Mouse (Mus musculus): Measurements from ENCODE around the gene Znrf1.

Znrf1 gene

DNA sequence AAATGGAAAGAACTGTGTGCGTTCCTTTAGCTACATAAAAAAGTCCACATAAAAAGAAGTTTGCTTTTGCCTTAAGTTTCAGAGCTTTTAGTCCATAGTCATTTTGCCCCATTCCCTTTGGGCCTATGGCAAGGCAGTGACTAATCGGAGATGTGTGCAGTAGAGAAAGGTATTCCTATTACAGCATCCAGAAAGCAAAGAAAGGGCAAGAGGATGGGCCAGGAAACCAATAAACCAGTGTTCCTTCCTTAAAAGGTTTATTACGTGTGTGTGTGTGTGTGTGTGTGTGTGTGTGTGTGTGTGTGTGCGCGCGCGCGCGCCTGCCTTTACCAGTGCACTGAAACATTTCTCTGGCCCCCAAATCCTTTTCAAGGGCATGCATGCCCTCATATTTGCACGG, 35.8 kb downstream of the Znrf1 start:
- DNase-seq: no peak

DNA sequence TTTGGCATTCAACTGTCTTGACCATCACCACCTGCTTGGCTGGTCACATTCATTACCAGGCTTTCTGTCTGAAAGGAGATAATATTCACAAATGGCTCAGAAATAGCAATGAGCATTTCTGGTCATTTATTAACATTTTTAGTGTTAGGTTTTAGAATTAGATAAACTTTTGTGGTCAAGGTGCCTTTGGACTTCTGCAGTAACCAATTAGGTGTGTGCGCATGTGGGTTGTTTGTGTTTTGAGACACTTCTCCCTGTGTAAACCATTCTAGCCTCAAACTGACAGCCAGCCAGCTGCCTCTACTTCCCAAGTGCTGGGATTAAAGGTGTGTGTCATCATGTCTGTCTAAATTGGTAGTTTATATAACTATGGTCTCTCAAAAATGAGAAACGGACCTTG, 36.5 kb downstream of the Znrf1 start:
- DNase-seq: no peak

DNA sequence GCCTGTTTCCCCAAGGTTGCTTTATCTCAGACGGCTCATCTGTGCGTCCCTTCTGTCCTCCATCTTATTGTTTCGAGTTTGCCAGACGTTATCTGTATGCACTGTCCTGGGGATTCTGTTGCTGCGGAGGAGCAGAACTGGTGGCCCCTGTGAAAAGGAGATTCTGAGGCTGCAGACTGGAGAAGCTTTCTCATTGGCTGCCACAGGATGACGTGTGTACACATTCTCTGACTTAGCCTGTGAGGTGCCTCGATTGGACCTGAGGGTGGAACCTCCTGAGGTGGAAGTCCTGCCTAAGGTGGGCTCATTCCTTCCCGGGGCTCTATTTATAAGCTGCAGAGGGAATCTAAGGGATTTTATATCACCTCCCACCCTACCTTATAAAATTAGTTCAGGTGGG, 37.7 kb downstream of the Znrf1 start:
- no peak for DNase-seq

DNA sequence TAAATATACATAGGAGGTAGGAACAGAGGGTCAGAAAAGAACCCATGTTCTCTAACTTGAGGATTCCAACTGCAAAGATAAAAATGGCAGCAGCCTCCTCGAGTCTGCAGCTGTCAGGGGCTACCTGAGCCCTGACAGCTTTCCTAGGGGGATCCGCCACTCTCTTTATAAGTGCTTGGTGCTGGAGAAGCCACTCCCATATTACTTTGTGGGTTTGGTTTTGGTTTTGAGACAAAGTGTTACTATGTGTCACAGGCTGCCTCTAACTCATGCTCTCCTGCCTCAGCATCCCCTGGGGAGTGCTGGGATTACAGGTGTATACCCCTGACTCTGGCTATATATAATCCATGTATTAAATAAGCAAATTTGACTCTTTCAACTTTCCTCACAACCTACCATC, 38.1 kb downstream of the Znrf1 start:
- DNase-seq: no peak

DNA sequence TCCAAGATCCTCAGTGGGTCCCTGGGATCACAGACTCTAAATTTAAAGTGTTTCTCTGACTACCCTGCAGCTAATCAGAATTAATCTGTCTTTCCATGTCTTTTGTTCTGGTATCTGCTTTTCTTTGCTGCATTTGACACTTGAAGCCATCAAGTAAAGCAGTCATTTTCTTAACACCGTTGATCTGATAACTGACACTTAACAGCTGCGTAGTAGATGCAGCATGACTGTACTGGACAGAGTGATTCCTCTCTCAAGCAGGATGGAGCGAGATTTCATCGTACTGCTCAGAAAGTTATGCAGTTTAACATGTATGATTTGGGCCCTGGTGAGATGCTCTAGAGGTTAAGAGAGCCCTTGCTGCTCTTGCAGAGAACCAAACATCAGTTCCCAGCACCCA, 39.6 kb downstream of the Znrf1 start:
- no peak for DNase-seq

DNA sequence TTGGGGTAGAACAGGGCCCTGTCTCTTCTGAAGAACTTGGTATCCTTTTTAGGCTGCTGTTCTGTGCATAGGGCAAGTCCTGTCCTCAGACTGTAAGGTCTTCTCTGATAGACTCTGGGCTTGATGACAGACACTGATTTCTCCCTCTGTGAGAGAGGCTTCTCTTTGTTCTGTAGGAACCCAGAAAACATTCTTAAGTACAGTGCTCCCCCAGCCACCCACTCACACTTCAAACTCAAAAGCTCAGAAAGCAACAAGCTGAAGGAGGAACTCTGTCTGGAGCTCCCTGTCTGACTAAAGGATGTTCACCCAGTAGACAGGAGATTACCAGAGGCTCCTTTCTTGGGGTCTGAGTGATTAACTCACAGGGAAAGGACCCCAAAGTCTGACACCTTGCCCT, 40.6 kb downstream of the Znrf1 start:
- DNase-seq: no peak

DNA sequence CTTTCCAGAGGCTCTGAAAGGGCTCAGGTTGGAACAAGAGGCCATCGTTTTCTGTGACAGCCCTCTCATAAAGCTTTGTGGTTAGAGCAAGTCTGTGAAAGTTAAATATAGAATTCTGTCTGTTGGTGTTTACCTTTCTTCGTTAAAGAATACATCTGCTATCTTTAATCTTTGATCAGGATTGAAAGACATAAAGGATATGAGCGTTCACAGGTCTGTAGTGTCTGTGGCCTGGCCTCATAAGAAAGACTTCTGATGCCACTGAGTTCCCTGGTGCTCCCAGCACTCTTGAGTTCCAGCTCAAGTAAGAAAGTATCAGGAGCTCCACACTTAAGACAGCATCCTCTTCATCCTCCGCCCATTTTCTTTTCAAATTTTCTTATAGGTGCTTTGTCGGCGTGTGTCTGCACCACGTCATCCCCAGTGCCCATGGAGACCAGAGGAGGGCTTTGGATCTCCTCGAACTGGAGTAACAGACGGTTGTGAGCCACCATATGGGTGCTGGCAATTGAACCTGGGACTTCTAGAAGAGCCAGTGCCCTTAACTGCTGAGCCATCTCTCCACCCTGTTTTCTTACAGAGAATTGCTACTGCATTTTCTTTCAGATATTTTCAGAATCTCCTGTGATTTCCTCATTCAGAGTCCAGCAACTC, 42.1 kb downstream of the Znrf1 start:
- no peak for DNase-seq

DNA sequence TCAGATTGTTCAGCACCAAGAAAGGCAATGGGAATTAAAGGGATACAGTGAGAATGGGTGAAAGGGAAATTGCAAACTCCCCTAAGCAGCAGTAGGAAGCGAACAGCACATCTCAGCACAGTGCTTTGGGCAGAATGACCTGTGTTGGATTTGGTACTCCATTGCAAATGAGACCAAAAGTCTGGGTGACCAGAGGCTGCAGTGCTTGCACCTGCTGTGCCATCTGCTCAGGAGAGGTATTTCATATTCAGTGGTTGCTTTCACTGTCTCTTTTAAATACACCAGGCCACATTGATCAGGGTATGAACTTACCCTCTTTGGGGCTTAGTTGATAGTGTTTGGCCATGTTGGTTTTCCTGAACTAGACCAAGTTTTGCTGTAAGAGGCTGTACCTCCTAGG, 43.4 kb downstream of the Znrf1 start:
- DNase-seq: no peak

DNA sequence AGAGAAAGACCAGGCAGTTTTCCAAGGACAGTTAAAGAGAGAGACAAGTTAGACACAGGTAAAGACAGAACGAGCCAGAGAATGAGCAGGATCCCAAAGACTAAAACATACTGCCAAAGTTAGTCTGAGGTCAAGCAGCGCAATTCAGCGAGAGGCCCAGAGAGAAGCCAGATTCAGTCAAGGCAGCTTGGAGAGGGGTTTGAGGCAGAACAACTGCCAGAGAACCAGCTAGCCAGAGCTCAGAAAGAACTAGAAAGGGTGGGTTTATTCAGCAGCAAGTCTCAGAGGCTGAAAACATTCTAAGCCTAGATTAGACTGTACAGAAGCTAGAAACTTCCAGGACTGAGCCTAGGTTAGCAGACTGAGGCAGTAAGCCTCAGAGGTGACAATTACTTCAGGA, 44.4 kb downstream of the Znrf1 start:
- no peak for DNase-seq

DNA sequence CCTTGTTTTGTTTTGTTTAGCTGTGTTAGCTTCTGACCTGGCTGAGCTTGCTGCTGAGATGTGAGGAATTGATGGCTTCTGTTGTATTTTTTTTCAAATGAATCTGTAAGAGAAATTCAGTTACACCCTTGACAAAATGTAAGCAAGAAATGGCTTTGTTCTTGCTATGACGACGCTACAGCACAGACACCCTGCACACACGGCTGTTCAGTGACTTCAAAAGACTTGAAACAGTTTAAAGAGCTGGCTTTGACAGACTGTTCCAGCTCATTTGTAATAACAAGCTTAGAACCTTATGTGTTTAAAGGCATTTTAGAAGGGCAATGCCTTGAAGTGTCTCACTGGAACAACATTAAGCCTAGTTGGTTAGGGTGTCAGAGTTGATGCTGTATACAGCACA, 46.5 kb downstream of the Znrf1 start:
- no peak for DNase-seq

DNA sequence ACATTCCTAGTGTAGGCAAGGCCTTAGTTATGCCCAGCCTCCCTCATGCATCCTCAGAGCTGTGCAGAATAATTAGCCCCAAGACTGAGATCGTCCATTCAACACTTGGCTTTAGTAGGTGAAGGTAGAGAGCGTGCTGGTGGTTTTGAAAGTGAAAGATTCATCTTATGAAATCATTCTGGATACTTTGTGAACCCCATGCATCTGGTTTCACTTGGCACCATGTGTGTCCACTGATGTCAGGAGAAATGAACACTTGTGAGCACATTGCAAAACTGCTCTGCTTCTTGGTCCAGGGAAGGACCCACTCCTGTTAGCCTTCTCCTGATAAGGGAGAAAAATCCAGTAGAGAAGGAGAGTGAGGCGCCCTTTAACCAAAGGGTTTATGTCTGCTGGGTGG, 49.0 kb downstream of the Znrf1 start:
- DNase-seq: no peak

DNA sequence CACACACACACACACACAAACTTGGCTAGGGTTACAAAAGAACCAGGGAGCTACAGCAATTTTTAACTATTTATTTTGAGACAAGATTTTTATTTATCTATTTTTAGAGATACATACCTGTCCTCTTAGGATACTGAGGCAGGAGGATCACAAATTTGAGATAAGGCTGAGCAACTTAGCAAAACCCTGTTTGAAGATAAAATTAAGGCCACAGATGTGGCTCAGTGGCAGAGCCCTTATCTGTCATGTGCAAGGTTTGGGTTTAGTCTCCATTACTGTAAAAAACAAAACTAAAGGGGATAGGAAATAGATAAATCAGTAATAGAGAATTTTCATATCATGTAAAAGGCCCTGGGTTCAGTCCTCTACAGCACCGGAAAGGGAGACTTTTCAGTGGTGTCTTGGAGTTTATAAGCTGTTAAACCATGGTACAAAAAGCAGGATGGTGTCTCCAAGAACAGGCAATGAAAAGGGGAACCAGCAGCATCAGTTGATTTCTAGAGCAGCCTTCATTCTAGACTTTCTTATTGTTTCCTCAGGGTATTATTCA, 51.7 kb downstream of the Znrf1 start:
- no peak for DNase-seq

DNA sequence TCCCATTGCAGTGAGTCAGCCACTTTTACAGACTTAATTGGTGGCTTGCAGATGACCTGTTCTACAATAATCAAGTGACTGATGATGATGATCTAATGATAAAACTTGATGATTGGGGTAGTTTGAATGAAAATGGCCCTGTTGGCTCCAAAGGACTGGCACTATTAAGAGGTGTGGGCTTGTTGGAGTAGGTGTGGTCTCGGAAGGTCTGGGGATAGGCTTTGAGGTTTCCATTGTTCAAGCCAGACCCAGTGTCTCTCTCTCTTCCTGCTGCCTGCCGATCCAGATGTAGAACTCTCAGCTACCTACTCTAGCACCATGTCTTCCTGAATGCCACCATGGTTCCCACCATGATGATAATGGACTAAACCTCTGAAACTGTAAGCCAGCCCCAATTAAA, 52.4 kb downstream of the Znrf1 start:
- no peak for DNase-seq

DNA sequence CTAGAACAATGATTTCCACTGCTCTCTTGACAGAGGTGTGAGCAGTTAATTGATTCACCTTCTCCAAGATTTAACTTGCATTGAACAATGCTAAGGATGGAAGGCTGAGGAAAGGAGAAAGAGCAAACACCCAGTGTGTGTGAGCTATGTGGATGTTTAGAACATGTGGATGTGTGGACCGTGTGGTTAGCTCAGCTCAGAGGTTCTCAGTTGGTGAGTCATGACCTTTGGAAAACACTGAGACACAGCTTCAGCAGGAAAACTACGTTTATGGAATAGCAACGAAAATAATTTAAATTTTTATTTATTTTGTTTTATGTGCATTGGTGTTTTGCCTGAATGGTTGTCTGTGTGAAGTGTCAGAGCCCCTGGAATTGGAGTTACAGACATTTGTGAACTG, 54.3 kb downstream of the Znrf1 start:
- DNase-seq: no peak

DNA sequence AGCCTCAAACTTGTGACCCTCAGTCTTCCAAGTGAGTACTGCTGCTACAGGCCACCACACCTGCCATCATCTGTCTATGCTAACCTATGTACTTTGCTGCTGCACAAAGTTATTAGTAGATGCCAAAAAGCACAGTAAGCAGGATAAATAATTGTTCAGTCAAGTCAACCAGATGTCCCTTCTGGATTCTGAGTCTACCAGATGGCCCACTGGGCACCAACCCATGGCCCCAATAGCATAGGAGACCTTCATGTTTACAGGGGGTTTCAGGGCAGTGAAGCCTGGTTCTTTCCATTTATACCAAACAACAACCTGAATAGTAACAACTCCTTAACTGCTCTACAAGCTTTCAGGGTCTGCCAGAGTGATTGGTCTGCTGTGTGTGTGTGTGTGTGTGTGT, 55.3 kb downstream of the Znrf1 start:
- DNase-seq: no peak

DNA sequence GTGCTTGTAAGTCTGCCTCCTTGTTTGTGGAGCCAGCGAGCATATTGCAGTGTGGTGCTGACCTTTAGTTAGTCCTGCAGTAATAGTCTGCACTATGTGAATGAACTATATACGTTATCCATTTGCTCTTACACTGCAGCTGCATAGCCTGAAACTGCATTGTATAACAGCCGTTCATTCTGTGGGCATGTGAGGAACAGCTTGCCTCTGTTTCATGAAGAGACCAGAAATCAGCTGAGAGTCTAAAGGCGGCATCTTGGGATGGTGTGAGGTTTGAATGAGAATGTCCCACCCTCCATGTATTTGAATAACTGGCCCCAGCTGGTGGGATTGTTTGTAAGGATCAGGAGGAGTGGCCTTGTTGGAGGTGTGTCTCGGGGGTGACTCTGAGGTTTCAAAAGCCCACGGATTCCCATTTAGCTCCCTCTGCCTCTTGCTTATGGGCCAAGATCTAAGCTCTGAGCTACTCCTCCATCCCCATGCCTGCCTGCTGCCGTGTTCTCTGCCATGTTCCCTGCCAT, 56.6 kb downstream of the Znrf1 start:
- no peak for DNase-seq

DNA sequence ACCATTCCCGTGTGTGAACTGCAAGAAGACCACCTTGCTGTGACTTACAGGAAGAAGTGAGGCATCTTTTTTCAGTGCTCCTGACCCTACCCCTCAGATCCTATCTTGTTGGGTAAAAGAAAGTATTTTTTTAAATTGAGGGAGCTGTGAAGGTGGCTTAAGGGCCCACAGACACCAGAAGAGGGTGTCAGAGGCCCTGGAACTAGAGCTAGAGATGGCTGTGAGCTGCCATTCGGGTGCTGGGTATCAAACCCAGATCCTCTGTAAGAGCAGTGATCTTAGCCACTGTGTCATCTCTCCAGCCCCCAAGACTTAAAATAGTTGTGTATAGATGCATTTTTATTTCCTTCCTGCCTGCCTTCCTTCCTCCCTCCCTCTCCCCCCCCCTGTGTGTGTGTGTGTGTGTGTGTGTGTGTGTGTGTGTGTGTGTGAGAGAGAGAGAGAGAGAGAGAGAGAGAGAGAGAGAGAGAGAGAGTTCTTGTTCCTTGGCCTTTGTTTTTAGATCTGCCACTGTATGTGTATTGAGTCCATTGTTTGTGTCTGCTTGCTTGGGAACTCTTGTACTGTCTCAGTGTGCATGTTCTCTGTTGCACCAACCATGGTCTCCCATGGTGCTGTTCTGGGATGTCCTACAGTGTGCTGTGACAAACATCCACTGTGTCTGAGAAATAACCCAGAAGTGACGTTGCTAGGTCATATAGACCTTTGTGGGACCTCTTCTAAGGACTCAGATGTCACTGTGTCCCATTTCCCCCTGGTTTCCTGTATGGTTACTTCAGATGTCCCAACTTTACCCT, 58.3 kb downstream of the Znrf1 start:
- DNase-seq: no peak

DNA sequence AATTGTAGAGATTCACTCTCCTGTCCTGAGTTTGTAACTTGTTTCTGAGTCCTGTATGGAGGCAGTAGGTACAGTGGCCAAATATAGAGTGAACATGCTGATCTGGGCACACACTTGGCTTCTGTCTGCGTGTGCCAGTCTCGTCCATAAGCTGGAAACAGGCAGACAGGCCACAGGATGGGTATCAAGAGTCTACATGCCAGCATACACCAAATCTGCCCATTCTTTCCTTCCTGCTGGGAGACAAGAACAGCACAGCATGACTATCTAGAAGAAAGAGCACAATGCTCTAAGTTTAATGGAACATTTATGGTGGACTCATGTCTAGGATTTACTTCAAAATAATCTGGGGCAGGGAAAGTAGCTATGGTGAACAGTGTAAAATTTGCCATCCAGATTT, 59.1 kb downstream of the Znrf1 start:
- no peak for DNase-seq

DNA sequence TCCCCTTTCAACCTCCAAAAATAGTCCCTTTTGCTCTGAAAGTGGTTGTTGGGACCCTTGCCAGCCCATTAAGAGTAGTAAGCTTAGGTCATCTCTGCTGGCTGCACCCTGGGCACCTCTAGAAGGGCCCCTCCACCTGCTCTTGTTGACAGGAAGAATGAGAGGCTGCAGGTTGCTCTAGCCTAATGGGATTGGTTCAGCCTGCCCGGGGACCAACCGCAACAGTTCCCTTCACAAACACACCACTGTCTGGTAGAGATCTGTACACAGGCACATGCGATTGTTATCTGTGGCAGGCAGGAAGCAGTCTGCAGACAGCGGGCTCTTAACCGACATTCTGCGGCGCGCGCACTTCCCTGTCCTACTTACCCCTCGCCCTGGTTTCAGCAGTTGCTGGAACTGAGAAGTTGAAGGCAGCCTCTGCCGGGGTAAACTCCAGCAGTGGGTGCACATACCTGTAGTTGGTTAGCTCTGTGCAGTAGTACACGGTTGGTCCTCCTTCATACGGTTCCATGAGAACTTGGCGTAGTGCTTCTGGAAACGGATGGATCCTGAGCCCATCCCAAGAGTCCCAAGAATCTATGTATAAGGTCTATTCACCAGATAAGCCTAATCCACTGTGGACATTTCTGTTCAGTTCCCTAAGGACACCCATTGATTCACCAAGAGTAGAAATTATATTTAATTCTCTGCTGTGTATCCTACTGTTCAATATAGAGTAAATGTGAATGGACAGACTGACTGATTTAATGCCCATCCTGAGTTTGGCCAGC, 60.0 kb downstream of the Znrf1 start:
- peak; percentile 44 for DNase-seq

DNA sequence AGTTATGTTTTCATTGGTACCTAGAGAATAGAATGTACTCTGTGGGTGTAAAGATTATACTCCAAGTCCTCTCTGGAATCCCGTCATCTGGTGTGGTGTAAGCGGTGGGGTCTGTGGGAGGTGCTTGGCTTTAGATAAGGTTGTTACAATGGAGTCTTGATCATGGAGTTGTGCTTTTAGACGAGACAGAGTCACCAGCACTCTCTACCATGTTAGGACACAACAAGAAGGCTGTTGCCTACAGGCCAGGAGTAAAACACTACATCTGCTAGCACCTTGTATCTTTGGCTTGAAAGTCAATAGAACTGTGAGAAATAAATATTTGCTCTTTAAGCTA, 60.6 kb downstream of the Znrf1 start:
- DNase-seq: no peak

DNA sequence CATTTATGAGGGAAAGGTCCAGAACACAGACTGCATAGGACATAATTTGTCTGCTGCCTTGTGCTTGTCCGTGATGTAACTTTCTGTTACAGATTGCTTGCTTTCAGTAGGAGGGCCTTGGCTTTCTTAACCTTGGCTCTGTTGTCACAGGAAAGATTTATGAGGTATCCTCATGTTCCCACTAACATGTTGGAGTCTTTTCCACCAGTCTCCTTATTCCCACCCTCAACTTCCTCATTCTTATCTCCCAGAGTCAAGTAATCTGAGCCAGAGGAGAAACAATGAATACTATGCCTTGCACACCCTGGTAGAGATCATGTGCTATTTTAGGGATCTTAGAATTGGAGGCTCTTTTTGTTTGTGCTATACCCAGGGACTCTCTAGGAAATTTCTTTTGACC, 61.4 kb downstream of the Znrf1 start:
- DNase-seq: peak; percentile 25

DNA sequence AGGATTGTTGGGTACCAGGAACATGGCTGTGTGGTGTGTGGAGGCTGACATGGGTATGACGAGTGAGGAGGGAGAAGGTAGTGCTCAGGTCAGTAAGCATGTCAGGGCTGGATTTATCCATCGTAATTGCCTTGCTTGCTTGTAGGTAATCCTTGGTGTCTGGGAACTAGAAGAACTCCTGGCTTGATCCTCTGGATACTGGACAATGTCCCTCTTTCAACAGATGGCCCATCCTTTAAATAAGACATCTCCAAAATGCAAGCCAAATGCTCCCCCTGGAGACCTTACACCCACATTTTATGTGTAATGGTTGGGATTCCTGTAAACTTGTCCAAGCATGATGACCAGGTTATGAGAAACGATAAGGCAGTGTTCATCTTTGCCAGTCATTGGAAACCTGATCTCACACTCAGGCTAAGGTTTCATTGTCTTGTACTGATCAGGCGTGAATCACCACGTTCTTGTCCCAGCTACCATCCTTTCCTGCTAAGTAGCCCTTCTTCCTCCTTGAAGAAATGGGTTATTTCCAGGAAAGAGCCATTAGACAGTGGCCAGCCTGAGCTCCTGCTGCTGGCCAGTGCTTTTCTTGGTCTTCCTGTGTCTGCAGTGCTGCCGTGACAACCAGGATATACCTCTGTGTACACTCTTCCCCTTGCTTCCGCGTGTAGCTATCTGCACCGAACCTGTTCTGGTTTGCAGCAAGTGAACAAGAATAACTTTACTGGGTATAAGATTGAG, 64.0 kb downstream of the Znrf1 start:
- no peak for DNase-seq

DNA sequence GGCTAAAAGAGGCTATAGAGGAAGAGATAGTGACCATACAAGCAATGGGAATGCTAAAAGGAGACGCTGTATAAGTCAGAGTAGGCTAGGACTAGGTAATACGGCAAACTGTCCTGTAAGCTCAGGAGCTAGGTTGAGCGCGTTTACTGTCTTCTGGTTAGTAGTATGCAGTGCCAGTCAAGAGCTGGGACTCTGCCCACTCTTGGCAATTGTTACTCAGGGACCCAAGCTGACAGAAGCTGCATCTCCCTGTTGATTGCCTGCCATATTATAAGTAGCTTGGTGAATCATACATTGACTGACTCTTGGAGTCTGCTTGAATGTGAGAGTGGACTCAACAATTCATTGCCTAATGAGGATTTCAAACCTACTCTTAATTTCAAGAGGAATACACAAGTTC, 66.2 kb downstream of the Znrf1 start:
- DNase-seq: no peak

Data from kidney, adult 11 months (tissue).